Mouse (Mus musculus): Measurements from ENCODE around the gene Hirip3.

DNA sequence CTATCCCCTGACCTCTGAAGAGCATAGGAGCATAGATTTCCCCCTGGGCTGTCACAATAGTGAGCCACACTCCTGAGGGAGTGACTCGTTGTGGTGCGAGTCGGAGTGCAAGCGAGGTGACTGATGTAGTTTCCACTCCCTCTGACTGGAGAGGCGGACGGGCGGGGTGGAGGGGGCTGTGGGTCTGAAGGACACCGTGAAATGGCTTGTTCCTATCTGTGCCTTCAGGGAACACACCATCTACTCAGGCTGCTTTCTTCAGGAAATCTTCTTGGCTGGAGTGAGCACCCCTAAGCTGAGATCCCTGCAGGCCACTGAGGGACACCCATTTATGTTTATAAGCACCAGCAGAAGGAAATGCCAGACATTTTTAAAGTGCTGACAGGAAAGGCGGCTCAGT lies 39.0 kb upstream of the Hirip3 start:
- no peak for TF ChIP-seq CTCF (IDR thresholded peaks at IDR 0.05; ENCODE audit: low read depth, low read length)
- no peak for TF ChIP-seq POLR2A (IDR thresholded peaks at IDR 0.05; ENCODE audit: insufficient read depth, low read length)
- no peak for TF ChIP-seq EP300 (IDR thresholded peaks at IDR 0.05; ENCODE audit: insufficient read depth, low read depth, low read length)
